Mouse (Mus musculus) forebrain, embryonic 12.5 days (tissue): ENCODE measurements around the gene Rb1. TPM values are rescaled to one million over a fixed set of nuclear protein-coding genes. Genes with fewer than 3 reads are reported as not detected.

ENCODE experiments used
- ATAC-seq: fragments of 200-750 bp; cut with Nextera tagmentation; 2 replicates; pipeline ENCODE4 v1.8.0; 2017; ENCODE audit warnings: moderate TSS enrichment; ENCODE audit not compliant: low FRiP score
- H3K27ac ChIP-seq: fragments of 300-500 bp; sonication (generic); 2 replicates; pipeline ENCODE4 v1.5.1; 2016; ENCODE audit warnings: mild to moderate bottlenecking
- H3K27me3 ChIP-seq: fragments of 300-500 bp; sonication (generic); 2 replicates; pipeline ENCODE4 v1.6.1; 2016; ENCODE audit warnings: mild to moderate bottlenecking
- H3K36me3 ChIP-seq: fragments of 300-500 bp; sonication (generic); replicated peaks from 2 replicates; pipeline ENCODE4 v1.6.1; 2016; ENCODE audit warnings: mild to moderate bottlenecking
- H3K4me1 ChIP-seq: fragments of 300-500 bp; sonication (generic); 2 replicates; pipeline ENCODE4 v1.6.1; 2016
- H3K4me2 ChIP-seq: fragments of 300-500 bp; sonication (generic); 2 replicates; pipeline ENCODE4 v1.6.1; 2016; ENCODE audit warnings: mild to moderate bottlenecking, moderate library complexity
- H3K4me3 ChIP-seq: fragments of 300-500 bp; sonication (generic); replicated peaks from 2 replicates; pipeline ENCODE4 v1.5.1; 2016; ENCODE audit warnings: mild to moderate bottlenecking
- H3K9ac ChIP-seq: fragments of 300-500 bp; sonication (generic); 2 replicates; pipeline ENCODE4 v1.6.1; 2016; ENCODE audit warnings: mild to moderate bottlenecking
- H3K9me3 ChIP-seq: fragments of 300-500 bp; sonication (generic); 2 replicates; pipeline ENCODE4 v1.6.1; 2016
- WGBS: fragments of 180-500 bp; shearing (Covaris S2); methylation state at CpG from one replicate; pipeline ENCODE4 v1.1.7; 2016; 5-methylcytosine and 5-hydroxymethylcytosine counted together
- polyA plus RNA-seq: library from polyadenylated mRNA; unstranded; fragments of >200 nt; fragmentation: Nextera tagmentation; extraction: Ambion mirVana; gene quantifications from 2 replicates; pipeline ENCODE4 v1.2.1, GENCODE M21; 2016

The Rb1 gene
- polyA plus RNA-seq, result 30.4 and 31.4 TPM in 2 replicates

GRCm38 (mm10) chr14:73325456-73326381 lies at the start of gene Rb1:
Gene Rb1, minus strand, starts transcription at chr14:73325822.
- H3K27me3 ChIP-seq, result no peaks in the 10 kb centered on the region
- WGBS, result under 1% methylated on average over 120 of the region's 135 CpGs
- ATAC-seq, result peak; percentile 91
- H3K9me3 ChIP-seq, result no peaks in the 10 kb centered on the region
- no peaks in the 10 kb centered on the region; the same call in 1 of the 2 replicates for H3K36me3 ChIP-seq
- H3K4me3 ChIP-seq, result peak within 1 kb of the TSS; percentile 96
- H3K4me2 ChIP-seq, result peak within 1 kb of the TSS; percentile 81
- peaks cover 17% of the 10 kb centered on the region for H3K4me1 ChIP-seq
- H3K27ac ChIP-seq, result peak within 1 kb of the TSS; percentile 97
- peak within 1 kb of the TSS; percentile 92 for H3K9ac ChIP-seq

GRCm38 (mm10) chr14:73374315-73374890 lies 48.8 kb upstream of the Rb1 start:
- H3K27me3 ChIP-seq, result no peaks in the 10 kb centered on the region
- H3K9me3 ChIP-seq, result no peaks in the 10 kb centered on the region
- no peak overlapping the region for H3K27ac ChIP-seq
- WGBS, result 77% methylated on average over 11 of the region's 11 CpGs
- no peak overlapping the region for H3K4me3 ChIP-seq
- H3K9ac ChIP-seq, result no peak overlapping the region
- ATAC-seq, result no peak
- H3K4me1 ChIP-seq, result peaks cover 4% of the 10 kb centered on the region
- 0 out of 2 replicates have a peak, but pooled peaks cover 9% of the 10 kb centered on the region for H3K36me3 ChIP-seq
- H3K4me2 ChIP-seq, result no peak overlapping the region

- Histone ChIP-seq H3K9me3 (no peaks in the 10 kb centered on the region), H3K36me3 (peaks cover 5% of the 10 kb centered on the region; the same call in 1 of the 2 replicates), H3K4me2 (no peak overlapping the region), H3K4me1 (peaks cover 4% of the 10 kb centered on the region), H3K27me3 (no peaks in the 10 kb centered on the region), H3K27ac (no peak overlapping the region), H3K9ac (no peak overlapping the region), H3K4me3 (no peak overlapping the region)
- ATAC-seq, result no peak
- 89% methylated on average over 8 of the region's 8 CpGs for WGBS
These were observed 48.0 kb upstream of the Rb1 start for GRCm38 (mm10) chr14:73373606-73374005.

GRCm38 (mm10) chr14:73372990-73373389 lies 47.4 kb upstream of the Rb1 start:
- no peak overlapping the region for H3K4me2 ChIP-seq
- H3K4me1 ChIP-seq, result peaks cover 4% of the 10 kb centered on the region
- no peak overlapping the region for H3K9ac ChIP-seq
- no peak for ATAC-seq
- 84% methylated on average over 4 of the region's 4 CpGs for WGBS
- no peaks in the 10 kb centered on the region for H3K9me3 ChIP-seq
- no peaks in the 10 kb centered on the region for H3K27me3 ChIP-seq
- H3K4me3 ChIP-seq, result no peak overlapping the region
- no peak overlapping the region for H3K27ac ChIP-seq
- H3K36me3 ChIP-seq, result peaks cover 11% of the 10 kb centered on the region

- no peaks in the 10 kb centered on the region for H3K9me3 ChIP-seq
- H3K4me2 ChIP-seq, result no peak overlapping the region
- peaks cover 4% of the 10 kb centered on the region for H3K4me1 ChIP-seq
- ATAC-seq, result no peak
- H3K4me3 ChIP-seq, result no peak overlapping the region
- no peak overlapping the region for H3K9ac ChIP-seq
- no peaks in the 10 kb centered on the region for H3K27me3 ChIP-seq
- WGBS, result 90% methylated on average over 4 of the region's 4 CpGs
- no peak overlapping the region for H3K27ac ChIP-seq
- H3K36me3 ChIP-seq, result peaks cover 21% of the 10 kb centered on the region
These were observed 46.0 kb upstream of the Rb1 start for GRCm38 (mm10) chr14:73371577-73371976.

GRCm38 (mm10) chr14:73370695-73371372 lies 45.2 kb upstream of the Rb1 start:
- Histone ChIP-seq H3K4me3 (no peak overlapping the region), H3K4me1 (no peaks in the 10 kb centered on the region; the same call in none of the 2 replicates), H3K27me3 (no peaks in the 10 kb centered on the region), H3K27ac (no peak overlapping the region), H3K9ac (no peak overlapping the region), H3K36me3 (peaks cover 27% of the 10 kb centered on the region), H3K9me3 (no peaks in the 10 kb centered on the region), H3K4me2 (no peak overlapping the region)
- ATAC-seq, result no peak
- 85% methylated on average over 23 of the region's 23 CpGs for WGBS

GRCm38 (mm10) chr14:73370078-73370670 lies 44.6 kb upstream of the Rb1 start:
- Histone ChIP-seq H3K27ac (no peak overlapping the region), H3K9me3 (no peaks in the 10 kb centered on the region), H3K4me1 (no peaks in the 10 kb centered on the region; the same call in 1 of the 2 replicates), H3K4me3 (no peak overlapping the region), H3K9ac (no peak overlapping the region), H3K36me3 (peaks cover 33% of the 10 kb centered on the region), H3K27me3 (no peaks in the 10 kb centered on the region), H3K4me2 (no peak overlapping the region)
- ATAC-seq, result no peak
- 89% methylated on average over 11 of the region's 11 CpGs for WGBS

GRCm38 (mm10) chr14:73369634-73370033 lies 44.0 kb upstream of the Rb1 start:
- no peaks in the 10 kb centered on the region for H3K27me3 ChIP-seq
- ATAC-seq, result no peak
- H3K27ac ChIP-seq, result no peak overlapping the region
- no peak overlapping the region for H3K9ac ChIP-seq
- H3K9me3 ChIP-seq, result no peaks in the 10 kb centered on the region
- 96% methylated on average over 4 of the region's 4 CpGs for WGBS
- H3K4me2 ChIP-seq, result no peak overlapping the region
- H3K4me3 ChIP-seq, result no peak overlapping the region
- peaks cover 39% of the 10 kb centered on the region for H3K36me3 ChIP-seq
- no peaks in the 10 kb centered on the region; the same call in 1 of the 2 replicates for H3K4me1 ChIP-seq

- Histone ChIP-seq H3K36me3 (peaks cover 45% of the 10 kb centered on the region), H3K9ac (no peak overlapping the region), H3K9me3 (no peaks in the 10 kb centered on the region), H3K4me2 (no peak overlapping the region), H3K27ac (no peak overlapping the region), H3K27me3 (no peaks in the 10 kb centered on the region), H3K4me1 (no peaks in the 10 kb centered on the region; the same call in 1 of the 2 replicates), H3K4me3 (no peak overlapping the region)
- ATAC-seq, result no peak
- 92% methylated on average over 13 of the region's 13 CpGs for WGBS
These were observed 43.3 kb upstream of the Rb1 start for GRCm38 (mm10) chr14:73368966-73369365.

GRCm38 (mm10) chr14:73368221-73368620 lies 42.6 kb upstream of the Rb1 start:
- no peak overlapping the region for H3K4me2 ChIP-seq
- peaks cover 53% of the 10 kb centered on the region for H3K36me3 ChIP-seq
- no peak for ATAC-seq
- WGBS, result 95% methylated on average over 13 of the region's 13 CpGs
- no peak overlapping the region for H3K4me3 ChIP-seq
- H3K27ac ChIP-seq, result no peak overlapping the region
- no peaks in the 10 kb centered on the region for H3K9me3 ChIP-seq
- no peaks in the 10 kb centered on the region for H3K27me3 ChIP-seq
- H3K4me1 ChIP-seq, result no peaks in the 10 kb centered on the region; the same call in 1 of the 2 replicates
- H3K9ac ChIP-seq, result no peak overlapping the region

- no peak overlapping the region for H3K27ac ChIP-seq
- peaks cover 71% of the 10 kb centered on the region for H3K36me3 ChIP-seq
- H3K4me1 ChIP-seq, result no peaks in the 10 kb centered on the region; the same call in 1 of the 2 replicates
- no peak for ATAC-seq
- no peaks in the 10 kb centered on the region for H3K9me3 ChIP-seq
- 76% methylated on average over 11 of the region's 11 CpGs for WGBS
- no peak overlapping the region for H3K9ac ChIP-seq
- H3K4me3 ChIP-seq, result no peak overlapping the region
- H3K4me2 ChIP-seq, result no peak overlapping the region
- H3K27me3 ChIP-seq, result no peaks in the 10 kb centered on the region
These were observed 40.7 kb upstream of the Rb1 start for GRCm38 (mm10) chr14:73366278-73366677.

GRCm38 (mm10) chr14:73363782-73364181 lies 38.2 kb upstream of the Rb1 start:
- no peak overlapping the region for H3K27ac ChIP-seq
- no peak overlapping the region for H3K9ac ChIP-seq
- no peaks in the 10 kb centered on the region for H3K4me1 ChIP-seq
- H3K4me2 ChIP-seq, result no peak overlapping the region
- ATAC-seq, result no peak
- no peaks in the 10 kb centered on the region for H3K9me3 ChIP-seq
- no peak overlapping the region for H3K4me3 ChIP-seq
- 97% methylated on average over 11 of the region's 11 CpGs for WGBS
- no peaks in the 10 kb centered on the region for H3K27me3 ChIP-seq
- peaks cover 90% of the 10 kb centered on the region for H3K36me3 ChIP-seq
